Mouse (Mus musculus): ENCODE data around the gene Snx21. TPM values are rescaled to one million over a fixed set of nuclear protein-coding genes. Genes with fewer than 3 reads are reported as not detected.
A peak's percentile ranks its signal among the peaks of the same experiment; 100 is the strongest.

The Snx21 gene
- polyA plus RNA-seq, 2 experiments, result 26.0 to 29.2 TPM

GRCm38 (mm10) chr2:164803201-164803920, 17.7 kb downstream of the Snx21 start:
- no peaks in the 10 kb centered on the region for H3K27me3 ChIP-seq (ENCODE audit: control insufficient read depth, insufficient read depth, low read length)
- H3K4me3 ChIP-seq (replicated peaks; ENCODE audit: low read length), result peak overlapping the region; percentile 73
- H3K9me3 ChIP-seq (ENCODE audit: control insufficient read depth, low read length), result no peaks in the 10 kb centered on the region
- 92% methylated on average over 16 of the region's 16 CpGs for WGBS
- DNase-seq (ENCODE audit: low spot score) (no peak), ATAC-seq (ENCODE audit: low FRiP score, low read depth) (no peak)
- H3K27ac ChIP-seq (replicated peaks; ENCODE audit: low read depth, low read length), result no peak overlapping the region
- H3K9ac ChIP-seq (ENCODE audit: low read depth, low read length, severe bottlenecking), result peak overlapping the region; percentile 69
- peaks cover 26% of the 10 kb centered on the region for H3K36me3 ChIP-seq (ENCODE audit: control insufficient read depth, insufficient read depth, low read length)
- TF ChIP-seq POLR2A (IDR thresholded peaks at IDR 0.05; ENCODE audit: borderline replicate concordance, extremely low read depth, insufficient read depth, insufficient read length), result no peak
- H3K4me2 ChIP-seq (replicated peaks; ENCODE audit: low read depth, low read length, severe bottlenecking), result peak overlapping the region; percentile 63
- peaks cover 9% of the 10 kb centered on the region for H3K4me1 ChIP-seq (ENCODE audit: control insufficient read depth, insufficient read depth, low read length)

GRCm38 (mm10) chr2:164803921-164804313, 18.3 kb downstream of the Snx21 start:
- H3K27me3 ChIP-seq (ENCODE audit: control insufficient read depth, insufficient read depth, low read length), result no peaks in the 10 kb centered on the region

GRCm38 (mm10) chr2:164804533-164805331, 19.1 kb downstream of the Snx21 start, which contains the start of the genes Acot8 and Zswim3:
TSS of gene Acot8 (minus strand) at chr2:164804882.
TSS of gene Zswim3 (plus strand) at chr2:164805098.
- Histone ChIP-seq H3K27me3 (ENCODE audit: control insufficient read depth, insufficient read depth, low read length) (no peaks in the 10 kb centered on the region), H3K36me3 (ENCODE audit: control insufficient read depth, insufficient read depth, low read length) (peaks cover 23% of the 10 kb centered on the region), H3K4me2 (replicated peaks; ENCODE audit: low read depth, low read length, severe bottlenecking) (peak within 1 kb of the TSS; percentile 85), H3K27ac (replicated peaks; ENCODE audit: low read depth, low read length) (peak within 1 kb of the TSS; percentile 35), H3K4me1 (ENCODE audit: control insufficient read depth, insufficient read depth, low read length) (peaks cover 9% of the 10 kb centered on the region), H3K9me3 (ENCODE audit: control insufficient read depth, low read length) (no peaks in the 10 kb centered on the region), H3K9ac (ENCODE audit: low read depth, low read length, severe bottlenecking) (peak within 1 kb of the TSS; percentile 69), H3K4me3 (replicated peaks; ENCODE audit: low read length) (peak within 1 kb of the TSS; percentile 73)
- ATAC-seq (ENCODE audit: low FRiP score, low read depth) (peak; percentile 98), DNase-seq (ENCODE audit: low spot score) (peak; percentile 98)
- TF ChIP-seq POLR2A (IDR thresholded peaks at IDR 0.05; ENCODE audit: borderline replicate concordance, extremely low read depth, insufficient read depth, insufficient read length), result peak; percentile 76; the same call in 1 of the 2 replicates
- WGBS, result under 1% methylated on average over 47 of the region's 47 CpGs

More at GRCm38 (mm10) chr2:164803921-164804313, 18.3 kb downstream of the Snx21 start:
- peaks cover 9% of the 10 kb centered on the region for H3K4me1 ChIP-seq (ENCODE audit: control insufficient read depth, insufficient read depth, low read length)
- peaks cover 30% of the 10 kb centered on the region for H3K36me3 ChIP-seq (ENCODE audit: control insufficient read depth, insufficient read depth, low read length)
- no peak for DNase-seq (ENCODE audit: low spot score)
- peak overlapping the region; percentile 73 for H3K4me3 ChIP-seq (replicated peaks; ENCODE audit: low read length)
- no peaks in the 10 kb centered on the region for H3K9me3 ChIP-seq (ENCODE audit: control insufficient read depth, low read length)
- H3K9ac ChIP-seq (ENCODE audit: low read depth, low read length, severe bottlenecking), result peak overlapping the region; percentile 69
- H3K27ac ChIP-seq (replicated peaks; ENCODE audit: low read depth, low read length), result no peak overlapping the region
- WGBS, result 41% methylated on average over 1 of the region's 1 CpGs
- TF ChIP-seq POLR2A (IDR thresholded peaks at IDR 0.05; ENCODE audit: borderline replicate concordance, extremely low read depth, insufficient read depth, insufficient read length), result no peak
- peak overlapping the region; percentile 63 for H3K4me2 ChIP-seq (replicated peaks; ENCODE audit: low read depth, low read length, severe bottlenecking)
- ATAC-seq (ENCODE audit: low FRiP score, low read depth), result no peak

GRCm38 (mm10) chr2:164805332-164805718, 19.7 kb downstream of the Snx21 start:
- H3K9ac ChIP-seq (ENCODE audit: low read depth, low read length, severe bottlenecking), result peak overlapping the region; percentile 62
- peaks cover 9% of the 10 kb centered on the region for H3K4me1 ChIP-seq (ENCODE audit: control insufficient read depth, insufficient read depth, low read length)
- peak; percentile 31; the same call in 1 of the 2 replicates for ATAC-seq (ENCODE audit: low FRiP score, low read depth)
- H3K36me3 ChIP-seq (ENCODE audit: control insufficient read depth, insufficient read depth, low read length), result peaks cover 19% of the 10 kb centered on the region
- no peak overlapping the region for H3K27ac ChIP-seq (replicated peaks; ENCODE audit: low read depth, low read length)
- no peaks in the 10 kb centered on the region for H3K27me3 ChIP-seq (ENCODE audit: control insufficient read depth, insufficient read depth, low read length)
- no peak for DNase-seq (ENCODE audit: low spot score)
- TF ChIP-seq POLR2A (IDR thresholded peaks at IDR 0.05; ENCODE audit: borderline replicate concordance, extremely low read depth, insufficient read depth, insufficient read length), result no peak
- peak overlapping the region; percentile 73 for H3K4me3 ChIP-seq (replicated peaks; ENCODE audit: low read length)
- H3K9me3 ChIP-seq (ENCODE audit: control insufficient read depth, low read length), result no peaks in the 10 kb centered on the region
- WGBS, result 1% methylated on average over 21 of the region's 21 CpGs
- peak overlapping the region; percentile 85 for H3K4me2 ChIP-seq (replicated peaks; ENCODE audit: low read depth, low read length, severe bottlenecking)

GRCm38 (mm10) chr2:164806614-164807013, 21.0 kb downstream of the Snx21 start:
- ATAC-seq (ENCODE audit: low FRiP score, low read depth) (no peak), DNase-seq (ENCODE audit: low spot score) (no peak)
- H3K36me3 ChIP-seq (ENCODE audit: control insufficient read depth, insufficient read depth, low read length), result peaks cover 17% of the 10 kb centered on the region
- 85% methylated on average over 7 of the region's 7 CpGs for WGBS
- no peak for TF ChIP-seq POLR2A (IDR thresholded peaks at IDR 0.05; ENCODE audit: borderline replicate concordance, extremely low read depth, insufficient read depth, insufficient read length)
- H3K4me2 ChIP-seq (replicated peaks; ENCODE audit: low read depth, low read length, severe bottlenecking), result no peak overlapping the region
- no peak overlapping the region for H3K27ac ChIP-seq (replicated peaks; ENCODE audit: low read depth, low read length)
- no peaks in the 10 kb centered on the region for H3K9me3 ChIP-seq (ENCODE audit: control insufficient read depth, low read length)
- no peaks in the 10 kb centered on the region for H3K27me3 ChIP-seq (ENCODE audit: control insufficient read depth, insufficient read depth, low read length)
- H3K9ac ChIP-seq (ENCODE audit: low read depth, low read length, severe bottlenecking), result no peak overlapping the region
- peaks cover 9% of the 10 kb centered on the region for H3K4me1 ChIP-seq (ENCODE audit: control insufficient read depth, insufficient read depth, low read length)
- no peak overlapping the region for H3K4me3 ChIP-seq (replicated peaks; ENCODE audit: low read length)

Data from limb, embryonic 14.5 days (tissue).